Mouse (Mus musculus) layer of hippocampus, postnatal 10 days (tissue): ENCODE results near the gene Tmem101. TPM values are rescaled to one million over a fixed set of nuclear protein-coding genes. Genes with fewer than 3 reads are reported as not detected.

ENCODE experiments used
- DNase-seq, 2 experiments: peaks; one replicate each; pipeline ENCODE4 v3.0.0; 2021; ENCODE audit warnings: low spot score in 2 of 2
- long read RNA-seq: library from polyadenylated mRNA; stranded (forward); transcript quantifications from one replicate; pipeline ENCODE4 v2.0.0, GENCODE M21; 2023
- total RNA-seq, 2 experiments: library from RNA; stranded (reverse); gene quantifications; 2 replicates each; pipeline ENCODE4 v1.2.3; 2021

Gene Tmem101
- total RNA-seq: 10 to 100 TPM; 29.8 TPM
- long read RNA-seq, transcript Tmem101-201 (4 exons, 1,574 nt): major isoform, 41 of 66 reads
- long read RNA-seq, partial matches to known transcripts: 2 of 66 reads
- long read RNA-seq, other reads (novel, unspliced or antisense): 23 of 66 reads

DNA sequence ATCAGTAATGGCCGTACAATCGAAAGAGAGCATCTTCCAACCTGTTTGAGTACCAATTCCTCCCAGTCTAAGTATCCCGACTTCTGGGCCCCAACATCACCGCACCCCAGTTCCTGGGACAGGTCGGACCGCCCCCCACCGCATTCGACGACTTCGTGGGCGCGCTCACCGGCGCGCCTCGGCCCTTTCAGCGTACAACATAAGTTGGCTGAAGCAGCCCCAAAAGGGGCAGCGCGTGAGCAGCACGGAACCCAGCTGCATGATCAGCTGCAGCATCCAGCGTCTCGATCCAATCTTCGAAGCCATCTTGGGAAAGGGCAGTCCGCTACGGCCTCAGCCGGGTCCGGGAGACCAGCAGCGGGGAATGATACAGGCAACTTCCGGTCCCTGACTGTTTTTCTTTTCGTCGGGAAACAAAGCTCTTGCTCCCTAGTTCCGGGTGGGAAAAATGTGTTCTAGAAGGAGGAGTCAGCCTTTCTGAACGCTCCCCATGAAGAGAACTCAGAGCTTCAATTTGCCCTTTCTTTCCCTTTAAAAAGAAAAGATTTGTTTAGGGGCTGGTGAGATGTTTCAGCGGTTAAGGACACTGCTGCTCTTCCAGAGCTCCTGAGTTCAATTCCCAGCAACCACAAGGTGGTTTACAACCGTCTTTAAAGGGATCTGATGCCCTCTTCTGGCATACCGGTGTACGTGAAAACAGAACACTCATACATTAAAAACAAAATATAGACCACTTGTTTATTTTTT lies at the start of gene Tmem101:
Tmem101 (minus strand) TSS at position 366 of the 747 bp plus-strand sequence.
- DNase-seq: peak; percentile 93

DNA sequence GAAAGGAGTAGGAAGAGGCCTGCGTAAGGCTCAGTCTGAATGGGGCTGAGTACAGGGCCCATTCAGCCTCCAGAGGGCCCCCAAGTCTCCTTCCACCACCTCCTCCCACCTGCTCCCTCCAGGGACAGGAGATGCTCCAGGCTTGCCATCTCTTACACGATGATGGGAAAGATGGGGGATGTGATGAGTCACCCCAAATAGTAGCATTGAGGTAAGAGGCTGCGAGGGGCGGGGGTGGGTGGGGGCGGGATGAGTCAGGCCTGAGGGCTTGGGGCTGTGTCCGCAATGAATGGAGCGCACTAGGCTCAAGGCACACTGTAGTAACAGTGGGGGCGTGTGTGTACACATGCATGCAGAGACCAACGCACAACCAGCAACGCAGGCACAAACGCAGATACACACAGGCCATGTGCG lies 45.2 kb upstream of the Tmem101 start:
- no peak for DNase-seq

GRCm38 (mm10) chr11:102199856-102200255 lies 43.7 kb upstream of the Tmem101 start:
- DNase-seq: no peak

DNA sequence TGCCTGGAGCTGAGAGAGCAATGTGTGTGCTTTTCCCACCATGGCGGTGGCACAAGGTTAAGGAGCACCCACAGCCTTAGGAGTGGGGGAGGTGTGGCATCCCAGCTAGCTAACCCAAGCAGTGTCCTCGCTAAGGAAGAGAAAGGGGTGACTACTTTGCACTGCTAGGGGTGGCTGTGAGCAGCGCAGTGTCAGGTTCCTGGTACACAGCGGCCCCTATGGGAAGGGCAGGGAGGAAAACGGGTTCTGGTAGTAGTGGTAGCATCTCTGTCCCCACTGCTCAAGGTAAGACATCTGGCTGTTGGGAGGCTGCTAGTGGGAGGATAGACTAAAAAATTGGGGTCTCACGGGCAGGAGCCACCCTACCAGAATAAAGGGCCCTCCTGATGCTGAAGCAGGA lies 42.0 kb upstream of the Tmem101 start:
- DNase-seq: no peak

DNA sequence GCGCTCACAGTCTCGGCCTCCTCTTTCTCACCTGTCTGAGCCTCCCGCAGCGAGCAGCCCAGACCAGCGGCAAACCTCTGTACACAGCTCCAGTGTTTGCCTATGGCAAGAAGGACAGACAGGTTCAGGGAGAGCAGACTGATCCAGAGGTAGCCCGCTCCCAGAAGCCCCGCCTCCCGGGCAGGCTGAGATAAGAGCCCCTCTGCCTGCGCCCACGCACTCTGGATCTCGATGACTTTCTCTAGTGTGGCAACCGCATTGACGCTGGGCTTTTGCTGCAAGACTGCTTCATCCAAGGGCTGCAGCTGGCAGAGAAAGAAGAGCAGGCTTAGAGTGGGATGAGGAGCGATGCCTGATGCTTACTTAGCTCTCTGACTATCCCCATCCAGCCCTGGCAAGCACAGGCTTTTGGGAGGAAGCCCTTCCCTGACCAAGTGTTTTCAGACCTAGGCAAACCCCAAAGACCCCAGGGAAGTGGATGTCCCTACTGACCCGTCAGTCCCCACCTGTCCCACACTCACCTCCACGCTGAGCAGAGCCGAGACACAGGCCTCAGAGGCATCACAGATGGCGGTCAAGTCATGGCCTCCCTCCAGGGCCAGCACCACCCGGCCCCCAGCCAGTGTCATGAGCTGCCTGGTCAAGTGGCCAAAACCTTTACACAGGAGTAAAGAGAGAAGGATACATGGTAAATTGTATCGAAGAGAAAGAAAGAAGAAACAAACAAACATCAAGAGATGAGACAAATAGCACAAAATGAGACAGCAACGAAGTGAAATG lies 40.0 kb upstream of the Tmem101 start:
- DNase-seq: peak; percentile 32 to 45

GRCm38 (mm10) chr11:102193657-102194440 lies 37.6 kb upstream of the Tmem101 start:
- no peak for DNase-seq

DNA sequence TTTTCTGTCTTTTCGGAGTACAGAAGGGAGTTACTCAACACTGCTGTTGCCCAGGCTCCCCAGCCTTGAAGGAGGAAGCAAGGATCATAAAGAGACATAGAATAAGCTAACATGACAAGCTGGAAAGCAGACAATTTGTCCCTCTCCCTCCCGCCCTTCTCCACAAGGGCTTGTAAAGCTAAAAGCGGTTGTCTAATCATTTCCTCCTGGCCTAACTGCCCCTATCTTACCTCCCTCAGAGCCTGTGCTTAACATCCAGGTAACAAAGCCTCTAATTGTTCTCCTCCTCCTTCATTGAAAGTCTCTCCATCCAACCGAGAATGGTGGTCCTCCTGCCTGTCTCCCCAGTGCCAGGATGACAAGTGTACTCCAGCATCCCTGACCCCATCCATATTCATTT lies 34.6 kb upstream of the Tmem101 start:
- DNase-seq: peak in 1 of 2 experiments; percentile 2

GRCm38 (mm10) chr11:102189461-102190436 lies 33.5 kb upstream of the Tmem101 start, which contains the start of gene G6pc3:
Gene G6pc3 (plus strand): TSS chr11:102189620.
- DNase-seq: peak; percentile 87

DNA sequence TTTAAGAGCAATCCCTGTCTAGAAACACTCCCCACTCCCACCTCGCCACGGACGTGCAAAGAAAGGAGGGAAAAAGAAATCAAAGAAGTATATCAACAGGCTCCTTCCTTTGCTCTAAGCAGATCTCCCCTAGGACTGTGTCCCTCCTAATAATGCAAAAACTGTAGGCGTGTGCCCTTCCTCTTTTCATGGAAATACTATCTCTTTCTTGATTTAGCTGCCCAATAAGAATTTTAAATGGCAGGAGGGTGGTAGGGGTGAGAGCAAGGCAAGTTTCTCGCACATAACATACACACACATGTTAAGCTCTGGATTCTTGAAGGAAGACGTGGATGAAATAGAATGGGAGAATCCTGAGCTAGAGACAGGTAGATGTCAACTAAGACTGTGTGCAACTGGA lies 32.8 kb upstream of the Tmem101 start:
- DNase-seq: no peak

GRCm38 (mm10) chr11:102186235-102186634 lies 30.0 kb upstream of the Tmem101 start:
- DNase-seq: no peak

GRCm38 (mm10) chr11:102185677-102186076 lies 29.5 kb upstream of the Tmem101 start:
- DNase-seq: no peak

GRCm38 (mm10) chr11:102184646-102185495 lies 28.7 kb upstream of the Tmem101 start, which contains the start of gene Lsm12:
Gene Lsm12 (minus strand): TSS chr11:102185296.
- DNase-seq: peak; percentile 96 to 97

DNA sequence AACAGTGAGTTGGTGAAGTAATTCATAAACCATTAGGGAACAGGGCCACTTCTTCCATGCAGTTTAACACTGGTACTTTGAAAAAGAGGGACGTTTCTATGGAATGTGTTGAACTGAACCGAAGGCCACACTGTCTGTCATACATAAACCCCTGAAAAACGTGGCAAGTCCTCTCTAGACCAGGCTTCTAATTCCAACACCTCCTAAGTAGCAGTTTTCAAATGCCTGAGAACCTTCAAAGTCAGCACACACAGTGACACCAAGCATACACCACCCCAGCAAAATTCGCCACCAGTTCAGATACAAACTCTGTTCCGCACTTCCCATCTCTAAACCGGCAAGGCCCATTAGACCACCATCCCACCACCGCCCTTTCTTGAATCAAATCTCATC lies 28.0 kb upstream of the Tmem101 start:
- DNase-seq: no peak

GRCm38 (mm10) chr11:102179836-102180235 lies 23.6 kb upstream of the Tmem101 start:
- DNase-seq: no peak

DNA sequence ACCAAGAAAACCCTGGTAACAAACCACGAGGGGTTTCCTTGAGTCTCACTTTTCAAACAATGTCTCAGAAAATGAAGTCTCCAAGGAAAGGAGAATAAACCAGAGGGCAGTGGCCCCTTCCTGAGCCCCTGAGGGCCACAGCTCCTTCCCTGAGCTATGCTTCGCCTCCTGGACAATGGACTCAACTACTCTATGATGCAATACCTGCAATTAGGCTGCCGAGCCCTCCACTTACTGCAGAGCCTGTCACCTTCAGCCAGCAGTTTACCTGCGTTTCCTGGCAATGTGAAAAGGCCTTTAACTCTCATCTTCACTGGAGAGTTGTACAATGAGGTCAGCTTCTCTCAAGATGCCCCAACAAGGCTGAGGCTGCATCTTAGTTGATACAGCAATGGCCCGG lies 12.5 kb upstream of the Tmem101 start:
- DNase-seq: no peak

- no peak for DNase-seq
Observed at GRCm38 (mm10) chr11:102167539-102167938, 11.3 kb upstream of the Tmem101 start.

- DNase-seq: peak; percentile 32 to 47
Observed at GRCm38 (mm10) chr11:102165971-102166722, 9.9 kb upstream of the Tmem101 start.

GRCm38 (mm10) chr11:102159781-102160180 lies 3.6 kb upstream of the Tmem101 start:
- DNase-seq: no peak
